Mouse (Mus musculus): Measurements from ENCODE around the gene Rhox3a.
"Not testable (repeated sequence)": the region's sequence is repeated elsewhere in the genome, so short reads cannot be mapped to it uniquely, and the experiment has no call there.

Gene Rhox3a

GRCm38 (mm10) chrX:37249619-37250018, at the start of gene Rhox3a:
TSS of gene Rhox3a (plus strand) at chrX:37249919.
- DNase-seq (ENCODE audit: low read depth, low spot score), result not testable (repeated sequence)

- no peak for DNase-seq (ENCODE audit: low read depth, low spot score)
Measured at GRCm38 (mm10) chrX:37210941-37211340, 38.8 kb upstream of the Rhox3a start, which contains the start of gene Gm9. TSS of gene Gm9 (minus strand) at chrX:37211041.

GRCm38 (mm10) chrX:37222158-37222557, 27.6 kb upstream of the Rhox3a start, which contains the start of gene Rhox1:
TSS of gene Rhox1 (minus strand) at chrX:37222258.
- DNase-seq (ENCODE audit: low read depth, low spot score), result not testable (repeated sequence)

- not testable (repeated sequence) for DNase-seq (ENCODE audit: low read depth, low spot score)
Measured at GRCm38 (mm10) chrX:37244676-37245075, 5.0 kb upstream of the Rhox3a start, which contains the start of gene Rhox2a. TSS of gene Rhox2a (plus strand) at chrX:37244976.

- not testable (repeated sequence) for DNase-seq (ENCODE audit: low read depth, low spot score)
Measured at GRCm38 (mm10) chrX:37265038-37265437, 15.3 kb downstream of the Rhox3a start, which contains the start of gene Rhox4a. TSS of gene Rhox4a (plus strand) at chrX:37265338.
